Mouse (Mus musculus) frontal cortex, postnatal 10 days (tissue): Measurements from ENCODE around the gene Ccser2.

Source experiments
- DNase-seq, 2 experiments: peaks; one replicate each; pipeline ENCODE4 v3.0.0; 2022; ENCODE audit warnings: low spot score in 2 of 2, mixed read lengths in 1 of 2

Ccser2 gene

GRCm38 (mm10) chr14:36937941-36938340 lies 30.6 kb downstream of the Ccser2 start:
- DNase-seq, result no peak

GRCm38 (mm10) chr14:36937080-36937878 lies 31.3 kb downstream of the Ccser2 start:
- no peak for DNase-seq

- no peak for DNase-seq
These were observed 35.8 kb downstream of the Ccser2 start for GRCm38 (mm10) chr14:36932638-36933382.

- DNase-seq, result no peak
These were observed 36.5 kb downstream of the Ccser2 start for GRCm38 (mm10) chr14:36932038-36932437.

- DNase-seq, result no peak
These were observed 45.2 kb downstream of the Ccser2 start for GRCm38 (mm10) chr14:36923383-36923782.

GRCm38 (mm10) chr14:36921346-36922049 lies 47.1 kb downstream of the Ccser2 start:
- no peak for DNase-seq

- DNase-seq, result no peak
These were observed 48.7 kb downstream of the Ccser2 start for GRCm38 (mm10) chr14:36919886-36920285.

GRCm38 (mm10) chr14:36919146-36919545 lies 49.4 kb downstream of the Ccser2 start:
- peak; percentile 42 to 63 for DNase-seq

- no peak for DNase-seq
These were observed 53.4 kb downstream of the Ccser2 start for GRCm38 (mm10) chr14:36915203-36915602.

GRCm38 (mm10) chr14:36914473-36915005 lies 54.0 kb downstream of the Ccser2 start:
- DNase-seq, result no peak

GRCm38 (mm10) chr14:36911738-36912137 lies 56.8 kb downstream of the Ccser2 start:
- DNase-seq, result no peak

- DNase-seq, result no peak
These were observed 62.6 kb downstream of the Ccser2 start for GRCm38 (mm10) chr14:36905809-36906522.

GRCm38 (mm10) chr14:36904206-36904605 lies 64.4 kb downstream of the Ccser2 start:
- no peak for DNase-seq

GRCm38 (mm10) chr14:36900883-36901282 lies 67.7 kb downstream of the Ccser2 start:
- DNase-seq, result no peak

- no peak for DNase-seq
These were observed 73.9 kb downstream of the Ccser2 start for GRCm38 (mm10) chr14:36894701-36895100.

GRCm38 (mm10) chr14:36892762-36893358 lies 75.7 kb downstream of the Ccser2 start:
- DNase-seq, result no peak

- no peak for DNase-seq
These were observed 78.4 kb downstream of the Ccser2 start for GRCm38 (mm10) chr14:36890130-36890529.

GRCm38 (mm10) chr14:36885680-36886079 lies 82.9 kb downstream of the Ccser2 start:
- DNase-seq, result no peak

- DNase-seq, result no peak
These were observed 83.5 kb downstream of the Ccser2 start for GRCm38 (mm10) chr14:36885117-36885516.

- no peak for DNase-seq
These were observed 85.0 kb downstream of the Ccser2 start for GRCm38 (mm10) chr14:36883576-36883975.

GRCm38 (mm10) chr14:36870257-36870656 lies 98.3 kb downstream of the Ccser2 start:
- DNase-seq, result no peak
